Mouse (Mus musculus) embryo, embryonic 11 days (tissue): Measurements from ENCODE around the gene Olfr965.
"Not testable (repeated sequence)": the region's sequence is repeated elsewhere in the genome, so short reads cannot be mapped to it uniquely, and the experiment has no call there.

Experiments
- DNase-seq: peaks from one replicate; pipeline ENCODE4 v3.0.0-alpha.2; 2015

Gene Olfr965

DNA sequence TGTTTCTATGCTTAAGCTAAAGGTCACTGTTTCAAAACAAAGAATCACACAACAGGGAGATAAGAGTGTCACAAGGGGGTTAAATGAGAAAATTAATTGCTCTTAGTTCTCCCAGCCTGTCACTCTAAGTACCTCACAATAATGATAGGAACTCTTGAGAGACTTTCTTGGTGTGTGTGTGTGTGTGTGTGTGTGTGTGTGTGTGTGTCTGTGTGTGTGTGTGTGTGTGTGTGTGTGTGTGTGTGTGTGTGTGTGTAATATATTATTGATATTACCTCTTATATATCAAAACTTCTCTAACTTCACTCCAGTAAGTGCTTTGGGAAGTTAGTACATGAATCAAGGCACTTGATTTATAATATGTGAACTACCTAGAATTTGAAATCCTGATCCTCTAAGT lies at the start of gene Olfr965:
Olfr965 (plus strand) TSS at position 301 of the 400 bp plus-strand sequence.
- DNase-seq = no peak

DNA sequence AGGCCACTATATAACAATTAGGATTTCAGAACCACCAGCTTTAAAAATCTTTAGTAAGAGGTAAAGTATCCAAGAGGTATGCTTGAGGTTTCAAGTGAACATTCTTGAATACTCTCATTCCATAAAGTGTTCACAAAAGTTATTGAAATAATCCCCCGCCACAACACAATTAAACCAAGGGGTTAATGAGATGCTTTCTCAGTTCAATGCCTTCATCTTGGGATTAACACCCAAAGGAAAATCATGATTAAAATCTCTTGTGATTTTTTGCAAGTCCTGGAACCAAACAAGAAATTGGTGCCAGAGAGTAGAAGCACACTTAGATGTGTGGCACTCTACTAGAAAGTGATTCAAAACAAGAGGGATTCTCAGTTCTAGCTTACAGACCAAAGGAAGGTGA lies 44.2 kb upstream of the Olfr965 start, which contains the start of gene Olfr963:
Olfr963 (plus strand) TSS at position 301 of the 400 bp plus-strand sequence.
- no peak for DNase-seq

- no peak for DNase-seq
Observed at GRCm38 (mm10) chr9:39669723-39670122, 41.4 kb upstream of the Olfr965 start.

- DNase-seq = no peak
Observed at GRCm38 (mm10) chr9:39674820-39675219, 36.3 kb upstream of the Olfr965 start.

DNA sequence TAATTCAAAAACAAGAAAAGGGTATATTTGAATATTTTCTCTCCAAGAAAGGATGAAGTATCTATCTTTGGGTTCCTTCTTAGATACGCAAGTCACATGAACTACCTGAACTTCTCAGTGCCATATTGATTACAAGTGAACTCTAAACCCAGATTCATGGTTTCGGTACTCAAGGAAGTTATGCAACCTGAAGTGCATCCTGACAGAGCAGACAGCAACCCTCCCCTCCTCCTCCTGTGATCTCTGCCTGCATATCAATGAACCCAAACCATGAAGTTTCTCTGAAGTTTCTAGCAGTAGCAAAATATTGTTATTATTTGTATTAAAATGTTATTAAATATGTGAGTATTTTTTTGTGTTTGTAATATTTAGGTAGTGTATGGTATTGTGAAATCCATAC lies 32.6 kb upstream of the Olfr965 start:
- no peak for DNase-seq

DNA sequence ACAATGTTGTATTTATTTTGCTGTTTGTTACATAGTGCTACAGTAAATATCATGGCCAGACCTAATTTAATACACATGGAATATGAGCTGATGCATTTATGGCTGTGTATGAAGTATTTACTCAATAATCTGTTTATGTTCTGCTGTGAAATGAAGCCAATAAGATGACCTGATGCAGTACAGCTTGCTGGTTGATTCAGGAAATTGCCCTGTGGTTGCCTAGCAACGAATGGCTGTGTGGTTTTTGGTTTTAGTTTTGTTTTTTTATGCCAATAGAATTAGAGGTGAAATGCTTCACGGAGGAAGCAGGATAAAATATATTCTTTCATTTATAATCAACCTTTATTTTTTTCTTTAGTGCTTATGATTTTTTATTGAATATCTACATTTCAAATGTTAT lies 31.9 kb upstream of the Olfr965 start:
- no peak for DNase-seq

DNA sequence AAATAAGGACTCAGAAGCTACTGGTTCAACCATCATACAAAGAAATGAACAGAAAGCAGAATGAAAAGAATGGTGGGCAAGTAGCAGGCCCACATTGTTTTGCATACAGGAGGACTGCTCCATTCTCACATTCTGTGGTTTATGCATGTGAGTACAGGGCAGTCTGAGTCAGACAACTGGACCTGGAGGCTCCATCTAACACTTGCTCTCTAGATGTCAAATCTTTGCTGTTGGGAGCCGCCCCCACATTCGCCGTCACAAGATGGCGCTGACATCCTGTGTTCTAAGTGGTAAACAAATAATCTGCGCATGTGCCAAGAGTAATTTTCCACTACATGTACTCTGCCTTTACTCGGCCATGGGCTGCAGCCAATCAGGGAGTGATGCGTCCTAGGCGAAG lies 10.0 kb upstream of the Olfr965 start:
- DNase-seq = not testable (repeated sequence)

DNA sequence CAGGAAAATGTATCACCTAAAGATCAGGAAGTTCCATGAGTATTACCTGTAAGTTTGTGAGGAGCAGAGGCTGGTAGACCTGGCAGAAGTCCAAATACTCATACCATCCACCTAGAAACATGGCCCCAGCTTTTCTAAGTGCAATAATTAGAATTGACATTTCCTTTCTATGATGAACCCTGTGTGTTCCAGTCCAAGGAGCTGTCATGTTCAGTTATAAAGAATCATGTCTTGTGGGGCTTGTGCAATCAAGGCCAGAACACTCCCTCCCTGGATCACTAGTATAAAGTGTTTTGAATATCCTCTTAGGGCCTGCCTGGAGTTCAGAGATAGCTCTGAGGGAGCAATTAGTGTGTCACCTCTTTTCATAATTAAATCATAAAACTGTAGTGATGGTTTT lies 4.1 kb upstream of the Olfr965 start, which contains the start of gene Olfr149:
Olfr149 (minus strand) TSS at position 101 of the 400 bp plus-strand sequence.
- DNase-seq = no peak

- DNase-seq = no peak
Observed at GRCm38 (mm10) chr9:39708958-39709357, 2.2 kb upstream of the Olfr965 start.

DNA sequence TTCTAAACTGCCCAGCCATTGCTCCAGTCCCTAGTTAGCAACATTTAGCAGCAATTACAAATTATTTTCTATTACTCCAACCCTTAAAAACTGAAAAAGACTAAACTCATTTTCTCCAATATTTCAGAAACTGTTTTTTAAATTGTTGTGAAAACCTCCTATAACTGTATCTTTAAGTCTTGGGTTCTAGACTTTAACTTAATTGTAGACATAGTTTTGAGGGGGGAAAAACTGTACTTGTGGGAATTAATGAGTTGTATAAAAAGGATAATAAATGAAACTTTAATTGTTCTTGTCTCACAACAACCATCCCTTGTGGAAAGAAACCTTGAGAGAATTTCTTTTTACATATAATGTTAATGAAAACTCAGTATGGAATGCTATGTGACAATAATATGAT lies 19.5 kb downstream of the Olfr965 start, which contains the start of gene Olfr150:
Olfr150 (plus strand) TSS at position 301 of the 400 bp plus-strand sequence.
- no peak for DNase-seq

- no peak for DNase-seq
Observed at GRCm38 (mm10) chr9:39740741-39741140, 29.6 kb downstream of the Olfr965 start.

DNA sequence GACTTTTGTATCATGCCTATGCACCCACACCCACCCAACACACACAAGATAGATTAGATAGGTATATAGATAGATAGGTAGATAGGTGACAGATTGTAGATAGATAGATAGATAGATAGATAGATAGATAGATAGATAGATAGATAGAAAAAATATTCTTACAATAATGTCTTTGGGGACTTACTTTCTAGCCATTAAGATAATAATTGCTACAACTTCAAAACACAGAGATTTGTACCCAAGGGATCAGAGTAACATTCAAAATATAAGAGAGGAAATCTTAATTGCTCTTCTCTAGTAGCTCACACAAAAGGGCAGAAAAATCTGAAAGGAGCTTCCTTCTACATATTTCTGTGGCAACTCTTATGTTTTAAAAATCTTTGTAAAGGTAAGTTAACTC lies 34.8 kb downstream of the Olfr965 start, which contains the start of gene Olfr967:
Olfr967 (plus strand) TSS at position 301 of the 400 bp plus-strand sequence.
- no peak for DNase-seq

GRCm38 (mm10) chr9:39746428-39746827 lies 35.3 kb downstream of the Olfr965 start:
- no peak for DNase-seq
